Mouse (Mus musculus): ENCODE measurements around the gene Cpa2.

Gene Cpa2

GRCm38 (mm10) chr6:30541009-30541799 lies at the start of gene Cpa2:
Cpa2 (plus strand) TSS chr6:30541582.
- DNase-seq (ENCODE audit: low spot score): no peak

DNA sequence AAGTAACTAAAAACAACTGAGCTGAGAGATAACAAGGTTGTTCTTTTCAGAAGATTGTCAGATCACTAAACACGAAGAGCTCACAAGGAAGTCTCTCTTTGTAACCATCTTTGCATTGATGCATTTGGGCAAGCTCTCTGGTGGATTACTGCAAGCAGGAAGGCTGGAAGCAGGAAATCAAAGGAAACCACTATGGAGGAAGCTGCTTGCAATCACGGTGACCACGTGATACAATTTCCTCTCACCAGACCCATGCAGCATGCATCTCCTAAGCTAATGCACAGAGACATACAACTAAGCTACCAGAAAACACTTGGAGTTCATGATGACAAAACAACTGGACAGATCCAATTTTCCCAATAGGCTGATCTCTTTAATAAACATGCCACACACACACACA lies 42.3 kb upstream of the Cpa2 start:
- DNase-seq (ENCODE audit: low spot score): no peak

DNA sequence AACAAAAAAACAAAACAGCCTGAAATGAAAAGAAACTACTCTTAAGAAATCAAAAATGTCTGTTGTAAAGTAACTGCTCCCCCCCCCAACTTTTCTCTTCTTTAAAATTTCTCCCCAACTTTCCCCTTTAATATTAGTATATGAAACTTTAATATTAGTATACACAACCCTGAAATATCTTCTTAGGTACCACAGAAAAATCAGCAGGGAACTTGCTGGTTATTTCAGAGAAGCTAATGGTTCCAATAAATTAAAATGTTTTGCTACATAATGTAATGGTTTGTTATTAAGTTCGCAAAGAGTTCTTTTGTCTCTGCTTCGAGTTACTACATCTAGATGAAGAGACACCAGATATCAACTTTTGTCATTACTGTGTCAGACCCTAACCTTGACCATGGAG lies 32.6 kb upstream of the Cpa2 start:
- no peak for DNase-seq (ENCODE audit: low spot score)

DNA sequence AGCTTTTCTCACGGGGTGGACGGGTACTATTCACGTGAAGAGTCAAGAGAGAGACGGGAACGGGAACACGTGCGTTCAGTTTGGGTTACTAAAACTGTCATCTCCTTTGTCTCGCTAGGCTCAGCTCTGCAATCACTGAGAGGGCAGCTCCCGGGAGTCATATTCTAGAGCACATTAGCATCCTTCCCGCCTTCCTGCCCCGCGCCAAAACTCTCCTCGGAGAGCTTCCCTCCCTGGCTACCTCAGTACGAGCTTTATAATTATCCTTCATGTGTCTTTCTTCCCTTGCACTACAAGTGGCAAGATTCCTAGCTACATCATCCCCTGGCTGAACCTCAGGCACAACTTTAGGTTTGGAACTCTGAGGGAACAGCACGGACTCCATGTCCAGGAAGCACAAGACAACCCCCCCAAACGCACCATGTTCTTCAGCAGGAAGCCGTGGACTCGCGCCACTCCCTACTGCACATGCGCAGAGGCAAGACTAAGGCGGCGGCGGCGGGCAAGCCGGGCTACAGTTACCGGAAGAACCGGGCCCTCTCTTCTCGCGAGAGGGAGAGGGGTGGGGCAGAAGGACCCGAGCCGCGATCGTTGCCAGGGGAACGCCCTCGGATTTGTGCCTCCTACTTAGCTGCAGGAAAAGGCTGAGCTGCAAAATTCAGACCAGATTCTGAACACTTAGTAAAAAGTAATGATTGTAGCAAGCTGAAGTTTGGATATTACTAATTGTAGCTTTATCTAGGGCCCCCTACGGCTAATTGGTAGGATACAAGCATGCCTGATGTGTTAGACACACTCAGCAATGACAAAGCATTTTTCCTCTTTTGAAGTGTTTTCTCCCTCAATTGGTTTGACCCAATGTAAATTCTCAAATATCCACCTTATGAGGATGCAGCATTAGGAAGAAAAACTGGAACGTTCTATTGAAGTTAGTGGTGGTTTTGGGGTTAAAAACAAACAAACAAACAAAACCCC lies 31.8 kb upstream of the Cpa2 start, which contains the start of the genes Tmem209 and Ssmem1:
Gene Tmem209 (minus strand): TSS at position 519 of the 975 bp plus-strand sequence.
Gene Ssmem1 (plus strand): TSS at position 585 of the 975 bp plus-strand sequence.
- peak; percentile 97 for DNase-seq (ENCODE audit: low spot score)

- DNase-seq (ENCODE audit: low spot score): no peak
Measured at GRCm38 (mm10) chr6:30510291-30510690, 31.1 kb upstream of the Cpa2 start.

- no peak for DNase-seq (ENCODE audit: low spot score)
Measured at GRCm38 (mm10) chr6:30514242-30514641, 27.1 kb upstream of the Cpa2 start.

- no peak for DNase-seq (ENCODE audit: low spot score)
Measured at GRCm38 (mm10) chr6:30520400-30520799, 21.0 kb upstream of the Cpa2 start.

DNA sequence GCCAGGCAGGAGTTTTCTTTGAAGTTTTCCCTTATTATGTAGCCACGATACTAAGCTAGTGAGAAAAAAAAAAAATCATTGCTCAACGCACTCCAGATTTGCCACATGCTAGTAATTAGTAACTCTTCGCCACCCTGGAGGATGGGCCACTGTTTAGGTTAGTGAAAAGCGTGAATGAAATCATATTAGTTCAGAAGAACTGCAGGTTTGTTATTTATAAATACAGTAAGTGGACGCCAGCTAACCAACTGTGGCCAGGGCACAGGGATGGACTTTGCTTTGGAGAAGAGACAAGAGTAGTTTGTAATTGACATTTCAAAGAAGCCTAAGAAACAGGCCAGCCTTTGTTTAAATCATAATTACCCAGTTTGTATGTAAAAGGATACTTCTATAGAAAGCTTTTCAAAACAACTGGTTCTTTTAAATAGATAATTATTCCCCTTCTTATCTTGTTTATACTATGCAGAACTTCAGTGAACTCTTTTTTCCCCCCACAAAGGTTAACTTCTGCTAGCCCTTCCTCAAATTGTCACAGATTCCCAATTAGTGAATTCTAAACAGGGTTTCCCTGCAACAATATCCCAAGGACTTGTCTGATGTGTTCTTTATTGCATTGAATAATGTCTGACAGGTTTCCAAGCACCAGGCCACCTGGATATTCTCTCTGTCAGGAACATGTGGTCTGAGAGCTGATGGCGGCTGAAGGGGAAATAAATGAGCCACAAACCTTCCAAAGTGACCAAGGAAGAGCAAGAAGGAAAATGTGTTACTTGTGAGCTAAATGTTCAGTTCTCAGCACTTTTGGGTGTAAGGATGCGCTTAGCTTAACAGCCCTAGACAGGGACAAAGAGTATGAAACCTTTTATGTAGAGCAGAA lies 15.7 kb upstream of the Cpa2 start:
- no peak for DNase-seq (ENCODE audit: low spot score)

DNA sequence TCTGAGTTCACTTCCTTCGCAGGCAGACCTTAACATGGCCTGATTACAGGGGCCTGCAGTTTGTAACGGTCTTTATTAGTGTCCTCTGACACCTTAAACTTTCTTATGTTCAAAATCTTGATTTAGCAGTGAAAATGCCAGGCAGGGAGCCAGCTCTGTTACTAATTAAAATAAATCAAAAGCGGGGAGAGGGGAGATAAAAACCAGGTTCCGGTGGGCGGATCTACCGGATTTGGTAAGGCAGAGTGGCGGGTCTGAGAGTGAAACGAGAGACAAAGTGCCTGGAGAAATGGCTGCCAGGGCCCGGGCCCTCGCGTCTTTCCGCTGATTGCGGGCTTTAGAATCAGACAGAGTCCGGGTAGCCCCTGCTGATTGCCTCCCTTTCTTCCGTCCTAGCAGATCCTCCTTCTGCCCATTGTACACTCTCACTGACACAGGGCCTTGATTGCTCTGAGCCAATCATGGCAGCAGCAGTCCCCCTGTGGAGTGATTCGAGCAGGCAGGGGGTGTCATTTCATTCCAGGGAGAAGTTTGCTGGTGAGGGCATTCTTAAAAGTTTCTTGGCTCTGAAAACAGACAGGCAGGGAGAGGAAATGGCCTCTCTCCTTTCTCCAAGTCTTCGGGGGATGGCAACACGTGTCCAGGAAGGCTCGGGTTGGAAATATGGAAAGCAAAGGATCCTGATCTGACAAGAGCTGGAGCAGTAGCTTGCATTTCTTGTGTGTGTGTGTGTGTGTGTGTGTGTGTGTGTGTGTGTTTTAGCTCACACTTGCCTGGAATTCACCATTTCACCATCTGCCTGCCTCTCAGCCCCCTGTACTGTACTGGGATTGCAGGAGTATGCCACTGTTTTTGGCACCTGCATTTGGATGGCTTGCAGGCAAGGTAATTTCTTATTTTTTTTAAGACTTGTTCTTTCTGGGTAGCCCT lies 14.5 kb upstream of the Cpa2 start:
- DNase-seq (ENCODE audit: low spot score): peak; percentile 47

DNA sequence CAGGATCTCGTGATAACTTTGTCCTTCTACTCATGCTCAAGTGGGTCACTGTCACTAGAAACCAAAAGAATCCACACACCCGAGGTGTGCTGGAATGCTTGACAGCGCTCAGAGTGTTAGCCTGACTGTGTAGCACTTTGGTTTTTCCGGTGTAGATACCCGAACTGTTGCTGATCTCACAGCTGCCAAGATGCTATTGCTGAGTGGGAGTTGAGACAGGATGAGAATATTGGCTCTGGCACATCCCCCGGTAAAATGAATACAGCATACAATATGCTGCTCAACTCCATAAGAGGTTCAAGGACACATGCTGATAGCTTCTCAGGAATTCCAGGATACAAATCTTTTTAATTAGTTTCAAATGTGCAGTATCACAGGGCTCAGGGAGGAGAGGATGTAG lies 12.6 kb upstream of the Cpa2 start:
- DNase-seq (ENCODE audit: low spot score): no peak

DNA sequence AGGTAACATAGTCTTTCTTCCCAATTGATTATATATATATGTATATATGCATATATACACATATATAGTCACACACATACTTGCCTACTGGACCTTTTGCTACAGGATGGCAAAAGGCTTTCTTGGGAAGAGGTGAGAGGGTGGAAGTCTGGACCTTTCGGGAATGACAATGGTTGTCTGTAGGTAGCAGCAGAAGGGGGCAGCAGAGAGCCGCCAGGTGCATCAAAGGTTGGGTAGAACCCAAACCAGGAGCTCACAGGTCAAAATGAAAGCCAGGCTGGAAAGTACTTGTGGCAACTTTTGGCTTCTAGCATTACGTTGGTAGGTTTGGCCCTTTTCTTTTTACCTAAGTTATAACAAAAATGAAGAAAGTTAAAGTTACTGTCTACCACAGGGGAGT lies 6.0 kb upstream of the Cpa2 start:
- DNase-seq (ENCODE audit: low spot score): no peak

DNA sequence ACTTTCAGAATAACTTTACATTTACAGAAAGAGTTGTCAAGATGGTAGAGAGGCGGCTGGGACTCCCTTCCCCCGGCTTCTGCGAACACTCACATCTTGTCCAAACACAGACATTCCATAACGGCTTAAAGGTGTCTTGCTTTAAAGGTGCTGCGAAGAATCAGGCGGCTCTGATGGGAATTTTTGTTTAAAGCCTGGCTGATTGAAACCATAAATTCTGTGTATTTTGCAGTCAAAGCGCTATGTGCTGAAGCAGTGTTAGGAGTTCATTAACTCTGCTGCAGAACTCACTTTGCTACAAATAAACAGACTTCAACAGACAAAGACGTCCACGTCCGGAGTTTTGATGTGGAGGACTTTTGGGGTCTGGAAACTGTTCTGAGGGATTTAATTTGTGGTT lies 3.1 kb upstream of the Cpa2 start:
- DNase-seq (ENCODE audit: low spot score): no peak

DNA sequence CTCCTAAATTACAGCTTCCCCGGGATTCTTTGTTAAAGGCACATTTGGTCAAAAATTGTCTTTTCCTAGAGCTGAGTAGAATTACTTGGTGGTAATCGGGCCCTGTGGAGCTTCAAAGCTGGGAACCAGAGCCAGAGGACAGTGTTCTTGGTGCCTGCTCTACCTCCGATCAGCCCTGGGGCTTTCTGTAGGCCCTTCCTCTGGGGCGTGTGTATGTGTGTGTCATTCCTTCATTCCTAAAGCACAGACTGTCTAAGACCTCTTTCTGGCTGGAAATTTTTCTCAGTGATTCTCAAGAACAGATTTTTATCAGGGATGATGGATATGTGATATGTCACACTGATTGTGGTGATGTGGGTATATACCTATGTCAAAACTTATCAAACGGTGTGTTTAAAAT lies 2.6 kb upstream of the Cpa2 start:
- DNase-seq (ENCODE audit: low spot score): no peak

GRCm38 (mm10) chr6:30542277-30542676 lies 895 bp downstream of the Cpa2 start:
- DNase-seq (ENCODE audit: low spot score): no peak

- DNase-seq (ENCODE audit: low spot score): no peak
Measured at GRCm38 (mm10) chr6:30543077-30543476, 1.7 kb downstream of the Cpa2 start.

DNA sequence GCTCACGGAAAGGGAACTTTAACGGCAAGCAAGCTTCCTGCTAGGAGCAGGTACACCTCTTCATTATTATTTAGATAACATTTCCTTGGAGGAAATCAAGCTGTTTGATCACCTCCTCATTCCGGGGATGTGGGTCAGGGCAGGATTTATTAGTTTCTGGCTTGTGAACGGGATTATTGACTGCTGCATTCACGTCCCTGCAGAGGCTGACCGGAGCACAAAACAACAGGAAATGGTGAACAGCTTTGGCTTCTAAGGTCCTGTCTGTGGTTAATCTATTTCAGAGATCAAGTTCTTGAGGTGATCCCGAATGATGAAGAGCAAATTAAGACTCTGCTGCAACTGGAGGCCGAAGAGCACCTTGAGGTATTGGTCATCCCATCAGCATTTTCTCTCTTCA lies 2.5 kb downstream of the Cpa2 start:
- DNase-seq (ENCODE audit: low spot score): no peak

DNA sequence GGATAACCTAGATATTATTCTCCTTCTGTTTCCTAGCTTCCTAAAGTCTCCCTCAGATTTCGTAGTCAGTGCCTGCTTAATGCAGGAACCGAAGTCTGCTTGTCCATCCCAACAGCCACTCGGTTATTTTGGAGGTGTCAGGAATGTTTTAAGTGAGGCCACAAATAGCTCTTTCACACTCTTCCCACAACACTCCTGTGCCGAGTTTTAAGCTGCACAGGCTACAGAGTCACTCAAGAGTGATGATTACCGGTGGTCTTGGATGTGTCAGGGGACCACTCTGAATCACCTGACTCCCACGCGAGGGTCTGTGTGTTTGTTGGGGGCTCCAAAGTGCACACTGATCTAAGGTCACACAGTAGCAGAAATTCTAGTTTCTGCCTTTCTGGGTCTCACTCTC lies 4.3 kb downstream of the Cpa2 start:
- DNase-seq (ENCODE audit: low spot score): no peak

DNA sequence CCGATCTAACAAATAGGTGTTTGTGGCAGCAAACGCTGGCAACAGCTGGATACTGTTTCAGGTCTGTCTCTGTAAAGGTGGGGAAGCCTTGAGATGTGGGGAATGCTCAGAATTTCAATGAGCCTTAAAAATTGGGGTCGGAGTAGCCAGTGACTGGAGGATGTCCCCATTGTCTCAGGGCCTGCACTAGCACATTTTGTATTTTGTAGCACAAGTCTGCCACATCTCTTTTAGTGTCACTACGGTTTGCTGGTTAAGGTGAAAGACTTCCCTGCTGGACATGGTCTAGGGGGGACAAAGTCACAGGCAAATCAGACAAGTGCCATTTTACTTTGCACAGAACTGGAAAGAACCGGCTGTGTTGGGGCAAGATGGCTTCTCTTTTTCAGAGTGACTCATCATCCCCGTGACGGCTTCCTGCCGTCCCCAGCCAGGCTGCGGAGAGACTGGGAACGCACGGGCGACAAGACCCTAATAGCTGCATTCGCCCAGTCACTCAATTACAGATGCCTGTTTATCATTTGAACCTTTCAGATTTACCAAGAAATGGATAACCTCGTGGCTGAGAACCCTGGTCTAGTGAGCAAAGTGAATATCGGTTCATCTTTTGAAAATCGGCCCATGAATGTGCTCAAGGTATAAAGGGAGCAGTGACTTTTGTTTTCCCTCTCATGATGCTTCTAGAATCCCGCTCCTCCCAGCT lies 5.3 kb downstream of the Cpa2 start:
- no peak for DNase-seq (ENCODE audit: low spot score)

DNA sequence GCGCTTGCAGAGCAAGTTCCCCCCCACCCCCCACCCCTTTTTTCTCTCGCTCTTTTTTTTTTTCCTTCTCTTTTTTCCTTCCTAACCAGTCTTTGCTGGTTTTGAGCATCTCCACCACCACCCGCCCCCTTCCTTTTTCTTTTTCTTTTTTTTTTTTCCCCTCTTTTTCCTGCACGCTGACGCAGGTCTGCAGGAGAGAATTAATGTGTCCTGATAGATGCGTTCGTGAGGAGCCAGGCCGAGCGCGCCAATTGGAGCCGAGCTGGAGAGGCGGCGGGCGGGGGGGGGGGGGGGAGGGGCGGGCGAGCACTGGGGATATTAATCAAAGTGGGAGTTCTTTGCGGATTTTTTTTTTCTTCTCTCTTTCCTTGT lies 5.9 kb downstream of the Cpa2 start:
- no peak for DNase-seq (ENCODE audit: low spot score)

DNA sequence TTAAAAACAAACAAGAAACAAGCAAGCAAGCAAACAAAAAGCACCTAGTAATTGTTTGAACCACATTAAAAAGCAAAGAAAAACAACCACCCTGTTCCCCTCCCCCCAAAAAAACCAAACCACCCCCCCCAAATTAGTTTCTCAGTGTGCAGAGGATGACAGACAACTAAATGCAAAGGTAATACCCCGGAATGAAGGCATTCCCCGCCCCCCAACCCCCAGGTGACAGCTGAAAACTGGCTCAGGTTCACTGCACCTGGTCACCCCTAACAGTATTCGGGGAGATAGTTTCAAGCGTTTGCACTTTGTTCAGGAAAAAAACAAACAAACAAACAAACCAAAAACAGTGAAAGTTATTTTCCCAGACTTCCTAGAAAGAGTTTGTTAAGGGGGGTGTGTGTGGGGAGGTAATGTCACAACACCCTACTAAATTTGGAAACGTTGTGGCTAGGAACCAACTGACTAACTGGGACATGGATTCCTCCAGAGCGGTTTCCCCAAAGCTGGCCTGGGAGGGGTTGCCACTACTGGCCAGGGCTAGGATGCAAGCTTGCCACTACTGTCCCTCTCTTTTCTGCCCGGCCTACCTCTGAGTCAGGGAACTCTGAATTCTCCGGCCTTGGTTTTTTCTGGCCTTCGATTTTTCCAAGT lies 6.4 kb downstream of the Cpa2 start:
- no peak for DNase-seq (ENCODE audit: low spot score)
